Mouse (Mus musculus) stomach, embryonic 14.5 days (tissue): Measurements from ENCODE around the gene Adcy1. TPM values are rescaled to one million over a fixed set of nuclear protein-coding genes. Genes with fewer than 3 reads are reported as not detected.
"Not testable (repeated sequence)": the region's sequence is repeated elsewhere in the genome, so short reads cannot be mapped to it uniquely, and the experiment has no call there.

Experiments used
- ATAC-seq: fragments of 200-750 bp; cut with Nextera tagmentation; 2 replicates; pipeline ENCODE4 v1.8.0; 2017; ENCODE audit warnings: low read depth, moderate TSS enrichment; ENCODE audit not compliant: insufficient number of reproducible peaks, insufficient read depth, low FRiP score
- H3K27ac ChIP-seq: fragments of 300-500 bp; sonication (generic); 2 replicates; pipeline ENCODE4 v1.5.1; 2014; ENCODE audit warnings: mild to moderate bottlenecking, low read length, moderate library complexity, mixed read lengths
- H3K27me3 ChIP-seq: fragments of 300-500 bp; sonication (generic); 2 replicates; pipeline ENCODE4 v1.6.1; 2014; ENCODE audit warnings: low read length, control low read depth, mixed read lengths; ENCODE audit not compliant: control insufficient read depth, insufficient read depth
- H3K36me3 ChIP-seq: fragments of 300-500 bp; sonication (generic); 2 replicates; pipeline ENCODE4 v1.6.1; 2014; ENCODE audit warnings: mild to moderate bottlenecking, control low read depth, low read length, moderate library complexity, mixed read lengths; ENCODE audit not compliant: control insufficient read depth, insufficient read depth
- H3K4me1 ChIP-seq: fragments of 300-500 bp; sonication (generic); 2 replicates; pipeline ENCODE4 v1.6.1; 2014; ENCODE audit warnings: low read length, control low read depth, mixed read lengths; ENCODE audit not compliant: control insufficient read depth, insufficient read depth
- H3K4me2 ChIP-seq: fragments of 300-500 bp; sonication (generic); replicated peaks from 2 replicates; pipeline ENCODE4 v1.6.1; 2014; ENCODE audit warnings: low read depth, low read length, control low read depth
- H3K4me3 ChIP-seq: fragments of 300-500 bp; sonication (generic); 2 replicates; pipeline ENCODE4 v1.5.1; 2014; ENCODE audit warnings: low read depth, low read length, control low read depth
- H3K9ac ChIP-seq: fragments of 300-500 bp; sonication (generic); replicated peaks from 2 replicates; pipeline ENCODE4 v1.6.1; 2014; ENCODE audit warnings: low read depth, mild to moderate bottlenecking, control low read depth, low read length, moderate library complexity, mixed read lengths
- H3K9me3 ChIP-seq: fragments of 300-500 bp; sonication (generic); 2 replicates; pipeline ENCODE4 v1.6.1; 2016; ENCODE audit warnings: low read depth, low read length, control low read depth; ENCODE audit not compliant: control insufficient read depth
- WGBS: fragments of 180-500 bp; shearing (Covaris S2); extraction: QIAGEN DNeasy Blood & Tissue Kit; methylation state at CpG from one replicate; pipeline ENCODE4 v1.1.7; 2014; 5-methylcytosine and 5-hydroxymethylcytosine counted together
- polyA plus RNA-seq: library from polyadenylated mRNA; unstranded; fragments of >200 nt; fragmentation: Nextera tagmentation; extraction: Ambion mirVana; gene quantifications from 2 replicates; pipeline ENCODE4 v1.2.1, GENCODE M21; 2014

Adcy1 gene
- polyA plus RNA-seq, 1 experiment from 2014 or later = 4.4 TPM

GRCm38 (mm10) chr11:7212126-7212798 is 149.0 kb downstream of the Adcy1 start:
- peak overlapping the region; percentile 56 for H3K4me3 ChIP-seq
- no peak overlapping the region for H3K27ac ChIP-seq
- peak overlapping the region; percentile 85 for H3K4me2 ChIP-seq
- WGBS = 17% methylated on average over 17 of the region's 17 CpGs
- no peak overlapping the region for H3K9ac ChIP-seq
- peaks cover 6% of the 10 kb centered on the region; the same call in 1 of the 2 replicates for H3K36me3 ChIP-seq
- H3K4me1 ChIP-seq = peaks cover 10% of the 10 kb centered on the region; the same call in 1 of the 2 replicates
- no peak for ATAC-seq
- H3K27me3 ChIP-seq = peaks cover 8% of the 10 kb centered on the region; the same call in 1 of the 2 replicates
- H3K9me3 ChIP-seq = no peaks in the 10 kb centered on the region

GRCm38 (mm10) chr11:7213161-7213500 is 149.8 kb downstream of the Adcy1 start:
- WGBS = 3% methylated on average over 19 of the region's 19 CpGs
- no peak for ATAC-seq
- Histone ChIP-seq H3K4me3 (peak overlapping the region; percentile 56), H3K4me2 (peak overlapping the region; percentile 85), H3K36me3 (peaks cover 6% of the 10 kb centered on the region; the same call in 1 of the 2 replicates), H3K27me3 (peaks cover 8% of the 10 kb centered on the region; the same call in 1 of the 2 replicates), H3K4me1 (peaks cover 10% of the 10 kb centered on the region; the same call in 1 of the 2 replicates), H3K9me3 (no peaks in the 10 kb centered on the region), H3K9ac (peak overlapping the region; percentile 42; the same call in 1 of the 2 replicates), H3K27ac (no peak overlapping the region)

- peak within 1 kb of the TSS; percentile 56 for H3K4me3 ChIP-seq
- H3K27me3 ChIP-seq = peaks cover 8% of the 10 kb centered on the region; the same call in 1 of the 2 replicates
- WGBS = 1% methylated on average over 98 of the region's 104 CpGs
- peaks cover 6% of the 10 kb centered on the region; the same call in 1 of the 2 replicates for H3K36me3 ChIP-seq
- H3K9me3 ChIP-seq = no peaks in the 10 kb centered on the region
- H3K4me2 ChIP-seq = peak within 1 kb of the TSS; percentile 85
- H3K27ac ChIP-seq = no peak within 1 kb of the TSS
- peak within 1 kb of the TSS; percentile 42; the same call in 1 of the 2 replicates for H3K9ac ChIP-seq
- peak; percentile 79 for ATAC-seq
- H3K4me1 ChIP-seq = peaks cover 10% of the 10 kb centered on the region; the same call in 1 of the 2 replicates
Measured at GRCm38 (mm10) chr11:7213501-7214341, 150.4 kb downstream of the Adcy1 start, which contains the start of gene Igfbp3. Gene Igfbp3, minus strand, starts transcription at chr11:7213923.

- H3K27me3 ChIP-seq = peaks cover 8% of the 10 kb centered on the region; the same call in 1 of the 2 replicates
- no peak overlapping the region for H3K9ac ChIP-seq
- H3K27ac ChIP-seq = no peak overlapping the region
- peak overlapping the region; percentile 85 for H3K4me2 ChIP-seq
- peak overlapping the region; percentile 56 for H3K4me3 ChIP-seq
- no peaks in the 10 kb centered on the region for H3K9me3 ChIP-seq
- 2% methylated on average over 12 of the region's 12 CpGs for WGBS
- ATAC-seq = no peak
- 0 out of 2 replicates have a peak, but pooled peaks cover under 1% of the 10 kb centered on the region for H3K36me3 ChIP-seq
- H3K4me1 ChIP-seq = peaks cover 10% of the 10 kb centered on the region; the same call in 1 of the 2 replicates
Measured at GRCm38 (mm10) chr11:7214342-7214660, 151.0 kb downstream of the Adcy1 start.

- no peak overlapping the region; the same call in 1 of the 2 replicates for H3K4me3 ChIP-seq
- H3K4me1 ChIP-seq = peaks cover 10% of the 10 kb centered on the region; the same call in 1 of the 2 replicates
- H3K4me2 ChIP-seq = peak overlapping the region; percentile 85
- H3K27me3 ChIP-seq = peaks cover 8% of the 10 kb centered on the region; the same call in 1 of the 2 replicates
- no peak overlapping the region for H3K9ac ChIP-seq
- 5% methylated on average over 14 of the region's 14 CpGs for WGBS
- H3K9me3 ChIP-seq = no peaks in the 10 kb centered on the region
- H3K36me3 ChIP-seq = no peaks in the 10 kb centered on the region
- H3K27ac ChIP-seq = no peak overlapping the region
- no peak for ATAC-seq
Measured at GRCm38 (mm10) chr11:7214761-7215160, 151.5 kb downstream of the Adcy1 start.

GRCm38 (mm10) chr11:7215703-7216102 is 152.4 kb downstream of the Adcy1 start:
- H3K4me1 ChIP-seq = peaks cover 10% of the 10 kb centered on the region; the same call in 1 of the 2 replicates
- H3K27ac ChIP-seq = no peak overlapping the region
- H3K9me3 ChIP-seq = no peaks in the 10 kb centered on the region
- WGBS = 15% methylated on average over 8 of the region's 8 CpGs
- no peak overlapping the region for H3K9ac ChIP-seq
- no peaks in the 10 kb centered on the region for H3K36me3 ChIP-seq
- no peak for ATAC-seq
- H3K27me3 ChIP-seq = peaks cover 8% of the 10 kb centered on the region; the same call in 1 of the 2 replicates
- H3K4me3 ChIP-seq = no peak overlapping the region
- H3K4me2 ChIP-seq = no peak overlapping the region

GRCm38 (mm10) chr11:7221826-7222225 is 158.5 kb downstream of the Adcy1 start:
- WGBS = 75% methylated on average over 8 of the region's 8 CpGs
- H3K9ac ChIP-seq, H3K4me1 ChIP-seq, H3K27me3 ChIP-seq, H3K9me3 ChIP-seq, H3K4me3 ChIP-seq, H3K27ac ChIP-seq, H3K4me2 ChIP-seq, ATAC-seq, H3K36me3 ChIP-seq: not testable (repeated sequence)

GRCm38 (mm10) chr11:7226200-7226599 is 162.9 kb downstream of the Adcy1 start:
- no peaks in the 10 kb centered on the region for H3K27me3 ChIP-seq
- H3K4me2 ChIP-seq = no peak overlapping the region
- no peak overlapping the region for H3K4me3 ChIP-seq
- no peak overlapping the region for H3K27ac ChIP-seq
- no peaks in the 10 kb centered on the region for H3K4me1 ChIP-seq
- ATAC-seq = no peak
- no peak overlapping the region for H3K9ac ChIP-seq
- 67% methylated on average over 2 of the region's 2 CpGs for WGBS
- H3K9me3 ChIP-seq = no peaks in the 10 kb centered on the region
- H3K36me3 ChIP-seq = no peaks in the 10 kb centered on the region
